Mouse (Mus musculus): ENCODE data around the gene Pnkd.
"Not testable (repeated sequence)": the region's sequence is repeated elsewhere in the genome, so short reads cannot be mapped to it uniquely, and the experiment has no call there.

Pnkd gene

GRCm38 (mm10) chr1:74298996-74299395 lies 14.3 kb downstream of the Pnkd start:
- DNase-seq, result peak; percentile 96

- DNase-seq, result peak; percentile 95
Observed at GRCm38 (mm10) chr1:74300347-74301110, 15.8 kb downstream of the Pnkd start.

GRCm38 (mm10) chr1:74302229-74302628 lies 17.5 kb downstream of the Pnkd start:
- peak; percentile 90 for DNase-seq

- DNase-seq, result peak; percentile 94
Observed at GRCm38 (mm10) chr1:74302835-74303234, 18.1 kb downstream of the Pnkd start.

- DNase-seq, result peak; percentile 99
Observed at GRCm38 (mm10) chr1:74303509-74304338, 19.0 kb downstream of the Pnkd start.

- no peak for DNase-seq
Observed at GRCm38 (mm10) chr1:74304339-74304790, 19.6 kb downstream of the Pnkd start.

- no peak for DNase-seq
Observed at GRCm38 (mm10) chr1:74304946-74305345, 20.2 kb downstream of the Pnkd start.

- DNase-seq, result peak; percentile 89
Observed at GRCm38 (mm10) chr1:74305522-74305921, 20.8 kb downstream of the Pnkd start, which contains the start of gene Tmbim1. Gene Tmbim1, minus strand, starts transcription at chr1:74305622.

GRCm38 (mm10) chr1:74307146-74307545 lies 22.4 kb downstream of the Pnkd start:
- DNase-seq, result no peak

- peak; percentile 89 for DNase-seq
Observed at GRCm38 (mm10) chr1:74308001-74308964, 23.6 kb downstream of the Pnkd start.

GRCm38 (mm10) chr1:74309767-74310166 lies 25.0 kb downstream of the Pnkd start:
- peak; percentile 92 for DNase-seq

- peak; percentile 95 for DNase-seq
Observed at GRCm38 (mm10) chr1:74313049-74313692, 28.4 kb downstream of the Pnkd start.

- DNase-seq, result peak; percentile 90
Observed at GRCm38 (mm10) chr1:74314796-74315195, 30.1 kb downstream of the Pnkd start.

- peak; percentile 88 for DNase-seq
Observed at GRCm38 (mm10) chr1:74316114-74316827, 31.5 kb downstream of the Pnkd start.

- DNase-seq, result no peak
Observed at GRCm38 (mm10) chr1:74318711-74319110, 34.0 kb downstream of the Pnkd start.

GRCm38 (mm10) chr1:74321396-74321795 lies 36.7 kb downstream of the Pnkd start:
- no peak for DNase-seq

- not testable (repeated sequence) for DNase-seq
Observed at GRCm38 (mm10) chr1:74326916-74327315, 42.2 kb downstream of the Pnkd start.

GRCm38 (mm10) chr1:74329899-74330431 lies 45.2 kb downstream of the Pnkd start:
- no peak for DNase-seq

GRCm38 (mm10) chr1:74331046-74331681 lies 46.4 kb downstream of the Pnkd start:
- peak; percentile 98 for DNase-seq

- DNase-seq, result peak; percentile 100
Observed at GRCm38 (mm10) chr1:74332241-74332763, 47.6 kb downstream of the Pnkd start.
